Mouse (Mus musculus): ENCODE measurements at regions not wholly inside any gene's neighbourhood (a gene's known extent, or its start where the extent isn't known, plus 50 kb on each side); places are given as distances from the start of the nearest gene placed in this dataset.
A peak's percentile ranks its signal among the peaks of the same experiment; 100 is the strongest.

DNA sequence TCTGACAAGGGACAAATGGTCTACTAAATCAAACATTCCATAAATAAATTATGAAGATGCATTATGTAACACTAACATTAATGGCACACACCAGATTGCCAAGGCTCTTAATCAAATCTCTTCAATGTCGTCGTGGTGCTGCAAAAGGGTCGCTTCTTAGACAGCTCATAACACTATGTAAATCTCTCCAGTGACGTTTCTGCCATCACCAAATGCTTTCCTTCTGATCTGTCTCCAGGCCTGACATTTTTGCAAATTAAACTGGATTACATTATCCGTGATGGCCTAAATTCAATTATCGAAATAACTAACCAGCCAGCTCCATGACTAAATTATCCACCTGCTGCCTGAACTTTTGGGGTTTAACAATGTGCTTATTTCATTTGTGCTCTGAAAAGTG lies 356.4 kb downstream of the Kif16b start:
- 79% methylated on average over 6 of the region's 6 CpGs for WGBS
- H3K27ac ChIP-seq (replicated peaks; ENCODE audit: insufficient read depth, low read depth, low read length) = no peak overlapping the region
- H3K4me3 ChIP-seq (ENCODE audit: insufficient read depth, low read depth, low read length) = no peak overlapping the region
- no peaks in the 10 kb centered on the region for H3K79me2 ChIP-seq (ENCODE audit: control insufficient read depth, insufficient read depth, low read length)
- DNase-seq (ENCODE audit: extremely low read depth, low read depth, low spot score) = peak; percentile 1
- no peak overlapping the region for H3K9ac ChIP-seq (ENCODE audit: low read depth, low read length)
- H3K36me3 ChIP-seq (ENCODE audit: control insufficient read depth, insufficient read depth, low read length) = no peaks in the 10 kb centered on the region
- H3K4me1 ChIP-seq (ENCODE audit: control insufficient read depth, insufficient read depth, low read length) = no peaks in the 10 kb centered on the region
- no peaks in the 10 kb centered on the region for H3K27me3 ChIP-seq (ENCODE audit: control insufficient read depth, insufficient read depth, low read length)
- TF ChIP-seq POLR2A (IDR thresholded peaks at IDR 0.05; ENCODE audit: extremely low read depth, insufficient read depth, low read length) (no peak), CTCF (IDR thresholded peaks at IDR 0.05; ENCODE audit: low read depth, low read length) (no peak)

DNA sequence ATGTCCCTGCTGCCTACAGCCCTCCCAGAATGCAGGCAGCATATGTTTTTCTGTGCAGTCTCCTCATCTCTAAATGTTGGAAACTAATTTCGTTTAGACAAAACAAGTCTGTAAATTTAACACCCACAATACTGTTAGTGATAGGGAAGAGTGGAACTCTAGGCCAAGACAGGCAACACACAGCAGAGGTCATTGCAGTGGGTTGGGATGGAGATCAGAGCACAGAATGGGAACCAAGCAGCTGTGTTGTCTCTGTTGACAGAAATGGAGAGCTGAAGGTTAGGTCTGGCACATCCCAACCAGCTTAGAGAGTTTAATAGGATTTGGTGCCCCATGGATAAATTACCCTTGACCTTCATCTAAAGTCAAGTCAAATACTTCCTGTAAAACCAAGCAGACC lies 361.4 kb downstream of the Kif16b start:
- H3K27ac ChIP-seq (replicated peaks; ENCODE audit: insufficient read depth, low read depth, low read length) = no peak overlapping the region
- H3K36me3 ChIP-seq (ENCODE audit: control insufficient read depth, insufficient read depth, low read length) = no peaks in the 10 kb centered on the region
- 21% methylated on average over 1 of the region's 1 CpGs for WGBS
- DNase-seq (ENCODE audit: extremely low read depth, low read depth, low spot score) = no peak
- TF ChIP-seq CTCF (IDR thresholded peaks at IDR 0.05; ENCODE audit: low read depth, low read length) (no peak), POLR2A (IDR thresholded peaks at IDR 0.05; ENCODE audit: extremely low read depth, insufficient read depth, low read length) (no peak)
- H3K27me3 ChIP-seq (ENCODE audit: control insufficient read depth, insufficient read depth, low read length) = no peaks in the 10 kb centered on the region
- H3K4me1 ChIP-seq (ENCODE audit: control insufficient read depth, insufficient read depth, low read length) = no peaks in the 10 kb centered on the region
- H3K79me2 ChIP-seq (ENCODE audit: control insufficient read depth, insufficient read depth, low read length) = no peaks in the 10 kb centered on the region
- no peak overlapping the region for H3K4me3 ChIP-seq (ENCODE audit: insufficient read depth, low read depth, low read length)
- H3K9ac ChIP-seq (ENCODE audit: low read depth, low read length) = no peak overlapping the region

DNA sequence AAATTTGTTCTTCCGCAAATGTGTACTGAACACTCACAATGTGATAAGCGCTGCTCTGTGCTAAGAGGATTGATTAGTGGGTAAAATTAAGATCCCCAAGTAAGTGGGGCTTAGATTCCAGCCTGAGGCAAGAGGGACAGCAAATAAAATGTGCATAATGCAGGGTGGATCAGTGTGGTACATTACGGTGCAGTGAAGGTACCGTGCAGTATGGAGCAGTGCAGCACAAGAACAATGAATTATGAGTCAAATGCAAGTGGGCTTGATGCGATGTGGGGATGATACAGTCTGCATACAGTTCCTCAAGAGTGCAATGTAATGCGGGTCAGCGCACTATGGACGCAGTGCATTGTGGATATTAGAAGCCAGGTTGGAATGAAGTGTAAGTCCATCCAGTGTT lies 367.8 kb downstream of the Kif16b start:
- Histone ChIP-seq H3K79me2 (ENCODE audit: control insufficient read depth, insufficient read depth, low read length) (no peaks in the 10 kb centered on the region), H3K9ac (ENCODE audit: low read depth, low read length) (no peak overlapping the region), H3K36me3 (ENCODE audit: control insufficient read depth, insufficient read depth, low read length) (no peaks in the 10 kb centered on the region), H3K4me1 (ENCODE audit: control insufficient read depth, insufficient read depth, low read length) (no peaks in the 10 kb centered on the region), H3K27me3 (ENCODE audit: control insufficient read depth, insufficient read depth, low read length) (no peaks in the 10 kb centered on the region), H3K27ac (replicated peaks; ENCODE audit: insufficient read depth, low read depth, low read length) (no peak overlapping the region), H3K4me3 (ENCODE audit: insufficient read depth, low read depth, low read length) (no peak overlapping the region)
- TF ChIP-seq POLR2A (IDR thresholded peaks at IDR 0.05; ENCODE audit: extremely low read depth, insufficient read depth, low read length) (no peak), CTCF (IDR thresholded peaks at IDR 0.05; ENCODE audit: low read depth, low read length) (no peak)
- no peak for DNase-seq (ENCODE audit: extremely low read depth, low read depth, low spot score)
- 94% methylated on average over 8 of the region's 8 CpGs for WGBS

DNA sequence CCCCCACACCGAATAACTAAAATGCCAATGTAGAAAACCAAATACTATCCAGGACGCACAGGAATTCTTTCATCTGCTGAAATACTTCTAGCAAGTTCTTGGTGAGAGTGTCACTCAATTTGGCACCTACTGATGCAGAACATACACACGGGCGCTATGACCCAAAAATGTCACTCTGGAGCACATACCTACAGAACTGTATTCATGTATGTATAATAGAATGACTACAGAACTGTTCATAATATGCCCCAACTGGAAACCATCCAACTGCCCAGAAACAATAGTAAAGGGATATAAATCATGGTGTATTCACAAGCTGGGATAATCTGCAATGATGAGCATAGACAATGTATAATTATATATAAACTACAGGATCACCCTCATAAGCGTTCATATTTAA lies 378.9 kb downstream of the Kif16b start:
- no peak for DNase-seq (ENCODE audit: extremely low read depth, low read depth, low spot score)
- no peak overlapping the region for H3K4me3 ChIP-seq (ENCODE audit: insufficient read depth, low read depth, low read length)
- H3K9ac ChIP-seq (ENCODE audit: low read depth, low read length) = no peak overlapping the region
- TF ChIP-seq CTCF (IDR thresholded peaks at IDR 0.05; ENCODE audit: low read depth, low read length) (no peak), POLR2A (IDR thresholded peaks at IDR 0.05; ENCODE audit: extremely low read depth, insufficient read depth, low read length) (no peak)
- H3K27ac ChIP-seq (replicated peaks; ENCODE audit: insufficient read depth, low read depth, low read length) = no peak overlapping the region
- no peaks in the 10 kb centered on the region for H3K79me2 ChIP-seq (ENCODE audit: control insufficient read depth, insufficient read depth, low read length)
- 85% methylated on average over 5 of the region's 5 CpGs for WGBS
- H3K4me1 ChIP-seq (ENCODE audit: control insufficient read depth, insufficient read depth, low read length) = no peaks in the 10 kb centered on the region
- H3K27me3 ChIP-seq (ENCODE audit: control insufficient read depth, insufficient read depth, low read length) = no peaks in the 10 kb centered on the region
- no peaks in the 10 kb centered on the region for H3K36me3 ChIP-seq (ENCODE audit: control insufficient read depth, insufficient read depth, low read length)

DNA sequence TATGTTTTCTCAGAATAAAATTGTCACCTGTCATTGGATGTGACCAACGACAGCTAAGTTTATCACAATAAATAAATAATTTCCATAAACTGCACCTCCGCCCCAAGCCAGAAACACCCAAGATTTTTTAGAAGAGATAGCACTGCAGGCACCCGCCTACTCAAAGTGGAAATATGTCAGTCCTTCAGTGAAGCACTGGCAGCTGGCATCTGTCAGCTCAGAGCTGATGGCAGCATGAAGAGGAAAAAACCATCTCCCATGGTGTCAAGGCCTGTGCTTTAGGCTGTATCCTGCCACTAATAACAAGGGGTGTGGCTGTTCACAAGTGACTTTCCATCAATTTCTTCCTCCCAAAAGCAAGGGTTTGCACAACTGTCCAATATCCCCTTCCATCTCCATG lies 383.6 kb downstream of the Kif16b start:
- Histone ChIP-seq H3K4me3 (ENCODE audit: insufficient read depth, low read depth, low read length) (no peak overlapping the region), H3K79me2 (ENCODE audit: control insufficient read depth, insufficient read depth, low read length) (no peaks in the 10 kb centered on the region), H3K4me1 (ENCODE audit: control insufficient read depth, insufficient read depth, low read length) (no peaks in the 10 kb centered on the region), H3K9ac (ENCODE audit: low read depth, low read length) (no peak overlapping the region), H3K27me3 (ENCODE audit: control insufficient read depth, insufficient read depth, low read length) (no peaks in the 10 kb centered on the region), H3K27ac (replicated peaks; ENCODE audit: insufficient read depth, low read depth, low read length) (no peak overlapping the region), H3K36me3 (ENCODE audit: control insufficient read depth, insufficient read depth, low read length) (no peaks in the 10 kb centered on the region)
- no peak for DNase-seq (ENCODE audit: extremely low read depth, low read depth, low spot score)
- TF ChIP-seq CTCF (IDR thresholded peaks at IDR 0.05; ENCODE audit: low read depth, low read length) = no peak
- WGBS = 75% methylated on average over 3 of the region's 3 CpGs

DNA sequence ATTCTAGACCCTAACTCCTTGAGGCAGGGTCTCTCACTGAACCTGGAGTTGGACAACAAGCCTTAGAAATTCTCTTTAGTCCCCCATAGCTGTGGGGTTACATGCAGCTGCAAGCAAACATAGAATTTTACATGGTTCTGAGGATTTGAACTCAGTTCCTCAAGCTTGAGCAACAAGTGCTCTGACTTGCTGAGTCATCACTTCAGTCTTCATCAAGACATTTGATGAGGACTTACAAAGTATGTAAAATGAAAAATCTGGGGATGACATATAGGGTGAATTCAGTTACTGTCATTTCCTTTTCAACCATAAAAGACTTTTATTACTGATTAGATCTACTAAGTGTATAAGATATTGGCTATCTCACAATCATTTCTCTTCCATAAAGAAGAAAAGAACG lies 396.1 kb downstream of the Kif16b start:
- 60% methylated on average over 1 of the region's 1 CpGs for WGBS

More for the DNA sequence above, 396.1 kb downstream of the Kif16b start:
- no peaks in the 10 kb centered on the region for H3K79me2 ChIP-seq (ENCODE audit: control insufficient read depth, insufficient read depth, low read length)
- no peak overlapping the region for H3K9ac ChIP-seq (ENCODE audit: low read depth, low read length)
- DNase-seq (ENCODE audit: extremely low read depth, low read depth, low spot score) = no peak
- TF ChIP-seq CTCF (IDR thresholded peaks at IDR 0.05; ENCODE audit: low read depth, low read length) (no peak), POLR2A (IDR thresholded peaks at IDR 0.05; ENCODE audit: extremely low read depth, insufficient read depth, low read length) (no peak)
- H3K27me3 ChIP-seq (ENCODE audit: control insufficient read depth, insufficient read depth, low read length) = no peaks in the 10 kb centered on the region
- no peak overlapping the region for H3K4me3 ChIP-seq (ENCODE audit: insufficient read depth, low read depth, low read length)
- H3K36me3 ChIP-seq (ENCODE audit: control insufficient read depth, insufficient read depth, low read length) = no peaks in the 10 kb centered on the region
- no peak overlapping the region for H3K27ac ChIP-seq (replicated peaks; ENCODE audit: insufficient read depth, low read depth, low read length)
- no peaks in the 10 kb centered on the region for H3K4me1 ChIP-seq (ENCODE audit: control insufficient read depth, insufficient read depth, low read length)

Measured in liver, adult 2 months (tissue).